Mouse (Mus musculus): ENCODE results near the gene Tbc1d9. TPM values are rescaled to one million over a fixed set of nuclear protein-coding genes. Genes with fewer than 3 reads are reported as not detected.
A peak's percentile ranks its signal among the peaks of the same experiment; 100 is the strongest.

Tbc1d9 gene
- total RNA-seq, 4 experiments from 2014 or later: 0.22 to 0.63 (median 0.40) TPM

GRCm38 (mm10) chr8:83178228-83178742 is 13.1 kb downstream of the Tbc1d9 start:
- no peak for DNase-seq (ENCODE audit: low spot score in 2 of 2)

- DNase-seq (ENCODE audit: low spot score in 2 of 2): no peak
Measured at GRCm38 (mm10) chr8:83181851-83182482, 16.8 kb downstream of the Tbc1d9 start.

- no peak for DNase-seq (ENCODE audit: low spot score in 2 of 2)
Measured at GRCm38 (mm10) chr8:83182784-83183183, 17.6 kb downstream of the Tbc1d9 start.

- DNase-seq (ENCODE audit: low spot score in 2 of 2): no peak
Measured at GRCm38 (mm10) chr8:83186376-83186775, 21.2 kb downstream of the Tbc1d9 start.

GRCm38 (mm10) chr8:83187363-83187962 is 22.3 kb downstream of the Tbc1d9 start:
- no peak for DNase-seq (ENCODE audit: low spot score in 2 of 2)

- no peak for DNase-seq (ENCODE audit: low spot score in 2 of 2)
Measured at GRCm38 (mm10) chr8:83189538-83190095, 24.5 kb downstream of the Tbc1d9 start.

- DNase-seq (ENCODE audit: low spot score in 2 of 2): no peak
Measured at GRCm38 (mm10) chr8:83196088-83196487, 30.9 kb downstream of the Tbc1d9 start.

GRCm38 (mm10) chr8:83199715-83200114 is 34.6 kb downstream of the Tbc1d9 start:
- no peak for DNase-seq (ENCODE audit: low spot score in 2 of 2)

- DNase-seq (ENCODE audit: low spot score in 2 of 2): peak; percentile 3 to 6
Measured at GRCm38 (mm10) chr8:83200191-83201177, 35.3 kb downstream of the Tbc1d9 start.

- DNase-seq (ENCODE audit: low spot score in 2 of 2): no peak
Measured at GRCm38 (mm10) chr8:83202946-83203345, 37.8 kb downstream of the Tbc1d9 start.

- DNase-seq (ENCODE audit: low spot score in 2 of 2): no peak
Measured at GRCm38 (mm10) chr8:83205907-83206306, 40.8 kb downstream of the Tbc1d9 start.

- no peak for DNase-seq (ENCODE audit: low spot score in 2 of 2)
Measured at GRCm38 (mm10) chr8:83209581-83209980, 44.4 kb downstream of the Tbc1d9 start.

- DNase-seq (ENCODE audit: low spot score in 2 of 2): no peak
Measured at GRCm38 (mm10) chr8:83210676-83211075, 45.5 kb downstream of the Tbc1d9 start.

- DNase-seq (ENCODE audit: low spot score in 2 of 2): no peak
Measured at GRCm38 (mm10) chr8:83215065-83215464, 49.9 kb downstream of the Tbc1d9 start.

GRCm38 (mm10) chr8:83216520-83216919 is 51.4 kb downstream of the Tbc1d9 start:
- DNase-seq (ENCODE audit: low spot score in 2 of 2): no peak

GRCm38 (mm10) chr8:83217196-83217595 is 52.0 kb downstream of the Tbc1d9 start:
- DNase-seq (ENCODE audit: low spot score in 2 of 2): no peak

- no peak for DNase-seq (ENCODE audit: low spot score in 2 of 2)
Measured at GRCm38 (mm10) chr8:83217891-83218290, 52.7 kb downstream of the Tbc1d9 start.

GRCm38 (mm10) chr8:83219392-83219791 is 54.2 kb downstream of the Tbc1d9 start:
- DNase-seq (ENCODE audit: low spot score in 2 of 2): no peak

- DNase-seq (ENCODE audit: low spot score in 2 of 2): no peak
Measured at GRCm38 (mm10) chr8:83220746-83221145, 55.6 kb downstream of the Tbc1d9 start.

- DNase-seq (ENCODE audit: low spot score in 2 of 2): no peak
Measured at GRCm38 (mm10) chr8:83224754-83225416, 59.7 kb downstream of the Tbc1d9 start.

GRCm38 (mm10) chr8:83225598-83225997 is 60.4 kb downstream of the Tbc1d9 start:
- DNase-seq (ENCODE audit: low spot score in 2 of 2): no peak

All from gastrocnemius, adult 8-10 months (tissue).